Comparison of ENCODE assay signal across 9 mouse cellular contexts in the genomic region with DNA sequence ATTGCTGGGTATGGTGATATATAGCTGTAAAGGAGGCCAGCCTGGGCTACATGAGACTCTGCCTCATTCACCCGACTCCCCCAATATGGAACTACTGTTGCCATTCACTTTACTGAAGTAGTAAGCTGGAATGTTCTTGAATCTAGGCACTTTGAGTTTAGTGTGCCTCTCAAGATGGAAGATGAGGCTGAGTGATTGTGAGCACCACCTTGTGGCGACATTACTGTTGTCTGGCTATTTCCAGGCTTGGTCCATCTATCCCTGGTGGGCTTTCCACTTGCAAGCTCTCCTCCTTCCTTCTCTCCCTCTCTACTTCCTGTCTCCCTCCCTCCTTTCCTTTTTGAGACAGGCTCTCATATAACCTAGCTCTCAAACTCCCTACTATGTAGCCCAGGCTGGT. TPM values are rescaled to one million over a fixed set of nuclear protein-coding genes. Genes with fewer than 3 reads are reported as not detected.
DNase-seq lines count a peak whose midpoint lies in the region; ATAC-seq and TF ChIP-seq lines count a peak whose summit lies in the region.
"Had no signal": no experiment of that assay in that cellular context is flagged by ENCODE, and none has a peak within 500 bp of the region (broad histone marks: within the 10 kb centered on the region; RNA-seq: fewer than 3 reads in every experiment).

No protein-coding gene starts in this region.

- H3K4me1 ChIP-seq in liver, adult 2 months (ENCODE audit: control insufficient read depth, insufficient read depth, low read length): no peaks in the 10 kb centered on the region
- H3K4me1 ChIP-seq in liver, embryonic 12.5 days: no peaks in the 10 kb centered on the region
- no peaks in the 10 kb centered on the region for H3K4me1 ChIP-seq in ES-E14 (ENCODE audit: control insufficient read depth in 2 of 2, insufficient read depth in 2 of 2, low read length in 2 of 2, poor library complexity in 1 of 2)
- H3K4me1 ChIP-seq in embryonic facial prominence, embryonic 14.5 days (ENCODE audit: control insufficient read depth, insufficient read depth, low read length): no peaks in the 10 kb centered on the region

- no peak overlapping the region for H3K27ac ChIP-seq in liver, adult 2 months (replicated peaks; ENCODE audit: insufficient read depth, low read depth, low read length)
- H3K27ac ChIP-seq in liver, embryonic 12.5 days: no peak overlapping the region
- H3K27ac ChIP-seq in ES-E14 (ENCODE audit: insufficient read depth, low read depth, low read length, poor library complexity, severe bottlenecking): no peak overlapping the region
- no peak overlapping the region for H3K27ac ChIP-seq in embryonic facial prominence, embryonic 14.5 days (replicated peaks; ENCODE audit: low read depth, low read length)

- 48% methylated on average over 2 of the region's 2 CpGs for WGBS in liver, adult 2 months
- 46% methylated on average over 2 of the region's 2 CpGs for WGBS in liver, embryonic 12.5 days (ENCODE audit: insufficient replicate concordance)
- 36% methylated on average over 2 of the region's 2 CpGs for WGBS in embryonic facial prominence, embryonic 14.5 days

- DNase-seq in cerebellum, postnatal 14 days: peak; percentile 77 to 81
- DNase-seq in cerebellum, adult 9-11 months: no peak
- peak; percentile 7 for DNase-seq in liver, adult 2 months (ENCODE audit: extremely low read depth, low read depth, low spot score)
- DNase-seq in ES-E14 (ENCODE audit: low read depth, low spot score): no peak
- peak; percentile 49 for DNase-seq in embryonic facial prominence, embryonic 14.5 days (ENCODE audit: low spot score)
- DNase-seq in urinary bladder, postnatal 4 days (ENCODE audit: low spot score in 2 of 2): no peak

- H3K9me3 ChIP-seq in liver, embryonic 12.5 days (replicated peaks): no peaks in the 10 kb centered on the region
- no peaks in the 10 kb centered on the region for H3K9me3 ChIP-seq in ES-E14 (ENCODE audit: control insufficient read depth, insufficient read depth, low read depth, low read length)
- H3K9me3 ChIP-seq in embryonic facial prominence, embryonic 14.5 days (ENCODE audit: control insufficient read depth, low read length): no peaks in the 10 kb centered on the region

- no peak overlapping the region for H3K4me3 ChIP-seq in liver, adult 2 months (ENCODE audit: insufficient read depth, low read depth, low read length)
- H3K4me3 ChIP-seq in liver, embryonic 12.5 days: no peak overlapping the region
- H3K4me3 ChIP-seq in ES-E14 (ENCODE audit: insufficient read depth in 1 of 2, low read depth in 1 of 2, low read length in 2 of 2, poor library complexity in 1 of 2, severe bottlenecking in 1 of 2): no peak overlapping the region
- H3K4me3 ChIP-seq in embryonic facial prominence, embryonic 14.5 days (ENCODE audit: low read depth, low read length): no peak overlapping the region

- H3K27me3 ChIP-seq in liver, adult 2 months (ENCODE audit: control insufficient read depth, insufficient read depth, low read length): no peaks in the 10 kb centered on the region
- H3K27me3 ChIP-seq in liver, embryonic 12.5 days (replicated peaks): no peaks in the 10 kb centered on the region
- no peaks in the 10 kb centered on the region for H3K27me3 ChIP-seq in embryonic facial prominence, embryonic 14.5 days (replicated peaks; ENCODE audit: control insufficient read depth, insufficient read depth, low read length)

- in situ Hi-C loops in ES-E14 (cut with MboI; ENCODE audit: low sequenced_read_pairs in 2 of 2, unreplicated experiment in 2 of 2): no loop called here

- no peaks in the 10 kb centered on the region for H3K36me3 ChIP-seq in liver, adult 2 months (ENCODE audit: control insufficient read depth, insufficient read depth, low read length)
- H3K36me3 ChIP-seq in liver, embryonic 12.5 days: peaks cover 2% of the 10 kb centered on the region; the same call in 1 of the 2 replicates
- H3K36me3 ChIP-seq in ES-E14 (ENCODE audit: control insufficient read depth, insufficient read depth, low read length, poor library complexity, severe bottlenecking): no peaks in the 10 kb centered on the region
- H3K36me3 ChIP-seq in embryonic facial prominence, embryonic 14.5 days (ENCODE audit: control insufficient read depth, insufficient read depth, low read length): no peaks in the 10 kb centered on the region

- no peak for TF ChIP-seq POLR2A in liver, adult 2 months (IDR thresholded peaks at IDR 0.05; ENCODE audit: extremely low read depth, insufficient read depth, low read length)

- peak; percentile 26; the same call in 1 of the 2 replicates for TF ChIP-seq CTCF in liver, adult 2 months (IDR thresholded peaks at IDR 0.05; ENCODE audit: low read depth, low read length)

- H3K79me2 ChIP-seq in liver, adult 2 months (ENCODE audit: control insufficient read depth, insufficient read depth, low read length): no peaks in the 10 kb centered on the region

- no peak for ATAC-seq in liver, embryonic 12.5 days
- no peak for ATAC-seq in embryonic facial prominence, embryonic 14.5 days (ENCODE audit: low read depth)
- peak; percentile 69 for ATAC-seq in megakaryocyte, adult 5-6 weeks (ENCODE audit: poor library complexity, severe bottlenecking)

- H3K4me2 ChIP-seq in liver, embryonic 12.5 days: no peak overlapping the region
- no peak overlapping the region for H3K4me2 ChIP-seq in embryonic facial prominence, embryonic 14.5 days (ENCODE audit: low read depth, low read length)

- no peak overlapping the region for H3K9ac ChIP-seq in liver, adult 2 months (ENCODE audit: low read depth, low read length)
- no peak overlapping the region for H3K9ac ChIP-seq in liver, embryonic 12.5 days
- no peak overlapping the region for H3K9ac ChIP-seq in ES-E14 (ENCODE audit: insufficient read depth, low read depth, low read length, poor library complexity, severe bottlenecking)
- H3K9ac ChIP-seq in embryonic facial prominence, embryonic 14.5 days (ENCODE audit: low read depth, low read length): no peak overlapping the region

TF ChIP-seq in ES-E14, 5 proteins besides CTCF, POLR2A, EP300 and RAD21:
- TF ChIP-seq ZC3H11A (IDR thresholded peaks at IDR 0.05; ENCODE audit: borderline replicate concordance, low read depth, low read length): 0 out of 2 replicates have a peak, but pooled peaks have one; percentile 8
- no peak for TF ChIP-seq CHD2 (IDR thresholded peaks at IDR 0.05; ENCODE audit: low read depth, low read length)

RNA-seq across cellular contexts. Expression of gene Fmnl1, which starts 14.0 kb away (rescaled TPM):
- total RNA-seq in liver, adult 2 months (2014; rRNA removed): 0.46 and 0.74 TPM in 2 replicates
- 0.86 and 2.2 TPM in 2 replicates for polyA plus RNA-seq in liver, adult 2 months (2012; rRNA removed)
- polyA plus RNA-seq in liver, embryonic 12.5 days (2016; fragmentation: Nextera tagmentation; extraction: Ambion mirVana): 5.2 and 5.7 TPM in 2 replicates
- total RNA-seq in ES-E14 (2012; rRNA removed): 0.94 and 1.9 TPM in 2 replicates
- 3.3 and 3.5 TPM in 2 replicates for polyA plus RNA-seq in embryonic facial prominence, embryonic 14.5 days (2014; fragmentation: Nextera tagmentation; extraction: Ambion mirVana)
- 387 and 407 TPM in 2 replicates for total RNA-seq in megakaryocyte, adult 5-6 weeks (2015)
- 126 and 152 TPM in 2 replicates for total RNA-seq in megakaryocyte, adult 5-6 weeks (2017)

RNA-seq across cellular contexts. Expression of gene 1700023F06Rik, which starts 23.5 kb away (rescaled TPM):
- total RNA-seq in liver, adult 2 months (2014; rRNA removed): not detected in 2 replicates
- polyA plus RNA-seq in liver, adult 2 months (2012; rRNA removed): not detected in 2 replicates
- polyA plus RNA-seq in liver, embryonic 12.5 days (2016; fragmentation: Nextera tagmentation; extraction: Ambion mirVana): 0.11 TPM in 1 of 2 replicates, not detected in the other
- total RNA-seq in ES-E14 (2012; rRNA removed): 0.26 TPM in 1 of 2 replicates, not detected in the other
- 1.0 and 1.6 TPM in 2 replicates for polyA plus RNA-seq in embryonic facial prominence, embryonic 14.5 days (2014; fragmentation: Nextera tagmentation; extraction: Ambion mirVana)
- total RNA-seq in megakaryocyte, adult 5-6 weeks (2015): not detected in 2 replicates
- not detected in 2 replicates for total RNA-seq in megakaryocyte, adult 5-6 weeks (2017)

RNA-seq across cellular contexts. Expression of gene Spata32, which starts 33.3 kb away (rescaled TPM):
- not detected in 2 replicates for total RNA-seq in liver, adult 2 months (2014; rRNA removed)
- not detected in 2 replicates for polyA plus RNA-seq in liver, adult 2 months (2012; rRNA removed)
- polyA plus RNA-seq in liver, embryonic 12.5 days (2016; fragmentation: Nextera tagmentation; extraction: Ambion mirVana): not detected in 2 replicates
- total RNA-seq in ES-E14 (2012; rRNA removed): not detected in 2 replicates
- polyA plus RNA-seq in embryonic facial prominence, embryonic 14.5 days (2014; fragmentation: Nextera tagmentation; extraction: Ambion mirVana): not detected in 2 replicates
- not detected in 2 replicates for total RNA-seq in megakaryocyte, adult 5-6 weeks (2015)
- total RNA-seq in megakaryocyte, adult 5-6 weeks (2017): not detected in 2 replicates
- polyA plus RNA-seq: heart, embryonic 14.5 days had no signal

RNA-seq across cellular contexts. Expression of gene Hexim2, which starts 52.7 kb away (rescaled TPM):
- 1.3 and 1.8 TPM in 2 replicates for total RNA-seq in liver, adult 2 months (2014; rRNA removed)
- 1.6 and 1.9 TPM in 2 replicates for polyA plus RNA-seq in liver, adult 2 months (2012; rRNA removed)
- 9.5 and 10.0 TPM in 2 replicates for polyA plus RNA-seq in liver, embryonic 12.5 days (2016; fragmentation: Nextera tagmentation; extraction: Ambion mirVana)
- total RNA-seq in ES-E14 (2012; rRNA removed): 8.5 and 9.7 TPM in 2 replicates
- polyA plus RNA-seq in embryonic facial prominence, embryonic 14.5 days (2014; fragmentation: Nextera tagmentation; extraction: Ambion mirVana): 6.8 and 9.5 TPM in 2 replicates
- 0.25 and 1.8 TPM in 2 replicates for total RNA-seq in megakaryocyte, adult 5-6 weeks (2015)
- 1.0 and 2.1 TPM in 2 replicates for total RNA-seq in megakaryocyte, adult 5-6 weeks (2017)

Comparison
In these comparisons a context has a peak if more than half of its experiments do, and no peak if none do; other contexts are left out.
1. DNase-seq: peak in cerebellum, postnatal 14 days (2 of 2), liver, adult 2 months (single experiment) and embryonic facial prominence, embryonic 14.5 days (single experiment); none in cerebellum, adult 9-11 months (single experiment), ES-E14 (single experiment) and urinary bladder, postnatal 4 days (0 of 2).
2. RNA of gene Fmnl1, which starts 14.0 kb away (total RNA-seq): 126 to 407 TPM in megakaryocyte, adult 5-6 weeks; 0.94 to 1.9 TPM in ES-E14 and 0.46 to 0.74 TPM in liver, adult 2 months; every median in the first group is over 10 times any median in the second.